Mouse (Mus musculus): Measurements from ENCODE around the gene Snrpa1.

Snrpa1 gene

DNA sequence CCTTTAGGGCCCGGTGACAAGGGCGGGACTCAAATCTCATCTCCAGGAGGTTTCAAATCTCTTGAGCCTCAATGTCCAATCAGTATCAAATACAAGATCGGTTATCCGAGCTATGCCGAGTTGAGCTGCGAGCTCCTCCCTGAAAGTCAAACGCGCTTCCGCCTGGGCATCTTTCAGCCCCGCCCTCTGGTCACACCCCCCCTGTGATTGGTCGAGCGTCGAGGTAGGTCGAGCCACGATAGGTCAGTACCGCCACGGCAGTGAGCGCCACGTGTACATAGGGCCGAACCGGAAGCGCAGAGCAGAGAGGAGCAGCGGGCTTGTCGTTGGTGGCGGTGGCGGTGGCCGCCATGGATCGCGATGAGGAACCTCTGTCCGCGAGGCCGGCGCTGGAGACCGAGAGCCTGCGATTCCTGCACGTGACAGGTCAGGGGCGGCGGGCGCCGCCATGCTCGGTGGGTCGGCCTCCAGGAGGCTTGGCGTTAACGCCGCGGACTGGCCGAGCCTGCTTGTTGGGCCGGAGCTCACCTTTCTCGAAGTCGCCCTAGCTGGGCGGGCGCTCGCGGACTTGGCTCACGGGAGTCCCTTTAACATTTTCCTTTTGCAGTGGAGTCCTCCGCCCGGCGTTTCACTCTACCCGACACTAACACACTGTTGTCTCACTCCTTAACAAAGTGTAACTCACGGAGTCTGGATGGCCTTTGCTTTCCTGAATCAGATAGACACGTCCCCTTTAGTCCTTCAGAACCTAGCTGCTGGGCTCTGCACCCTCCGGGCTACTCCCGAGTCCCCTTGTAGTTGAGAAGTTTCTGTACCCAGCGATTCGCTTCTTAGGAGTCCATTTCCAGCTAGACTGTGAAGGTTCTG lies 20.8 kb downstream of the Snrpa1 start, which contains the start of gene Selenos:
Selenos (plus strand) TSS at position 286 of the 867 bp plus-strand sequence.
- peak; percentile 90 for DNase-seq

DNA sequence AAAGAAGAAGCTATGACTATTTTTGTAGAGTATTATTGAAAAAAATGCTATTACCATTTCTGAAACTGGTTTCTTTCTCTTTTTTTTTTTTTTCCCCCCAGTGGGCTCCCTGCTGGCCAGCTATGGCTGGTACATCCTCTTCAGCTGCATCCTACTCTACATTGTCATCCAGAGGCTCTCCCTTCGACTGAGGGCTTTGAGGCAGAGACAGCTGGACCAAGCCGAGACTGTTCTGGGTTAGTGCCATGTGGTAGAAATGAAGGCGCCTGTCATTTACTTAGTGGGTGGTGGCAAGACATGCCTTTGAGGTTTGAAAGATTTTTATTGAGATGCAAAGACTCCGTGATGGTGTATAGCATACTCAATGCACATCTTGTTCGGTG lies 21.4 kb downstream of the Snrpa1 start:
- DNase-seq = no peak

DNA sequence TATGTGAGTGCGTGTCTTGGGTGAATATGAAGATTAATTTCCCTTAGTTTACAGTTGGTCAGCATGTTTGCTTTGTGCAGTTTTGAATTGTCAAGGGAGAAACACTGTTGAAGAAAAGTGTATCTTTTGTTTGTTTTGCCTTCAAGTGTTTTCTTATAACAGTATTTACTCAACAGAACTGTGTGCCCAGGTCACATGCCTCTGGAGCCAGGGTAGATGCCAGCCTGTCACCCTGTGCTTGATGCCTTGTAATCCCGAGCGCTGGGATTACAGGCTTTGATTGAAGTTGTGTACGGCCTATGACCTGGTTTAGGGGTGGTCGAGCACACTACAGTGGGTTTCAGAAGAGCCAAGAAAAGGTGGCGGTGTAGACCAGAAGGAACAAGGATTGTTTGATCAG lies 25.0 kb downstream of the Snrpa1 start:
- no peak for DNase-seq

DNA sequence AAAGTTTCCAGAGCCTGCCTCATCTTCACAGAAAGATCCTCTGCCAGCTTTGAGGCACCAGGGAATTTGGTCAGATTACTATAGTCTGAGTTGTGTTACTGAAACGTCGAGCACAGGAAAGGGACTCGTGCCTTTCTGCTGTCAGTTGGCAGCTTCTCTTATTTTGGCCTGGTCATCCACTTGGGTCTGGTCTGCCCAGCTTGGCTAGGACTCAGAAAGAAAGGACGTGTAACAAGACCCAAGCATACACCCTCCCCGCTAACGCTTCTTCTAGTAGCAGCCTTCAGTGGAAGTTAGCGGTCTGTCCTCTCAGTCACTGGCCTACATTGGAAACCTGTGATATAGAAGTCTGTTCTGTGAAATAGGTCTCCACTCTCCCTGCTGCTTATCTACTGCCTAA lies 25.7 kb downstream of the Snrpa1 start:
- no peak for DNase-seq

DNA sequence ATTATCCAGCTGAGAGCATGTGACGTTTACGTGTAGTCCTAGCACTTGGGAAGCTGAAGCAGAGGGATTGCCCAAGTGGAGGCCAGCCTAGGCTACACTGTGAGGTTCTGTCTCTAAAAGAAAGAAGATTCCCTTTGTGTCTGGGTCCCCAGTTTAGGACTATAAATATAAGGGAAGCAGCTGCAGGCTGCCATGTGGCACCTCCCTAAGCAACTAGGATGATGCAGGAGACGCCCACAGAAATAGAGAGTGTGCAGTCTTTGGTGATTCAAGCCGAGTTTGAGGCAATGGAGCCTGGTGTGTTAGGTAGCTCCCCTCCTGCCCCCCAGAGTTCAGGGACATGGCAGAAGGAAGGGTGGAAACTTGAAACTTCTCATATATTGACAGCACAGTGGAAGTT lies 28.8 kb downstream of the Snrpa1 start:
- no peak for DNase-seq

DNA sequence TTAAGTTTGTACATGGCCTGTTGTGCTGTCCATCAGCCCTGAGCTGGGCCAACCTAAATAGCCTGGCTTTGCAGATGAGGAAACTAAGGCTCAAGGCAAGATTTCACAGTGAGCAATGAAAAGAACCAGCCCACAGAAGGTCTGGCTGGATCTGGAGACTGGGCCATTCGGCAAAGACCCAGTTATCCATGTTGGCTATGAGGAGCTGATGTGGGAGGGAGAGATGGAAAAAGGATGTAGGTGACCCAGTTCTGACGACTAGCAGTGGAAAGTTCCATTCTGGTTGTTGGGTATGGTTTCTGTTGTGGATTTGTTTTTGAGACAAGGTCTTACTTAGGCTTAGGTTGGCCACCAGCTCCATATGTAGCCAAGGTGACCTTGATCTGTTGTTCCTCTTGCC lies 29.3 kb downstream of the Snrpa1 start:
- no peak for DNase-seq

DNA sequence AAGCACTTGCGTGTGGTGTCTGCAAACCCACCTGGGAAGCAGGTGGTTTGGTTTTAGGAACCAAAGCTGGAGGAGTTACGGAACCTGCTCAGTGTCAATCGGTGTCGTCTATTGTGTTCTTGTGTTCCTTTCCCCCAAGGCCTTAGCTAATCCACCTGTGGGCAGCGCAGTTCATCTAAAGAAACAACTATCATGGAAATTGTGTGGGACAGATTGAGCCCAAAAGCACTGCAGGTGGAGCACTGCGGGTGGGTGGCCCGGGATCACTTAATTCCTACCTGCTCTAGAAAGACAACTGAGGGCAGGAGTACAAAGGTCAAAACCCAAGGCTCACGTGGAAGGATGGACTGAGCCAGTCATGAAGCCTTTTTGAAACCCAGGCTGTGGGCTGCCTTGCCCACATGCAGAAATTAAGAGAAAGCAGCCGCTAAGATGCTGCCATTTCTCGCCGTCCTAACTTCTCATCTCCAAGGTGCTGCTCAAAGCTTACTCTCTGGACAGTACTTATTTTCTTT lies 31.9 kb downstream of the Snrpa1 start:
- no peak for DNase-seq

DNA sequence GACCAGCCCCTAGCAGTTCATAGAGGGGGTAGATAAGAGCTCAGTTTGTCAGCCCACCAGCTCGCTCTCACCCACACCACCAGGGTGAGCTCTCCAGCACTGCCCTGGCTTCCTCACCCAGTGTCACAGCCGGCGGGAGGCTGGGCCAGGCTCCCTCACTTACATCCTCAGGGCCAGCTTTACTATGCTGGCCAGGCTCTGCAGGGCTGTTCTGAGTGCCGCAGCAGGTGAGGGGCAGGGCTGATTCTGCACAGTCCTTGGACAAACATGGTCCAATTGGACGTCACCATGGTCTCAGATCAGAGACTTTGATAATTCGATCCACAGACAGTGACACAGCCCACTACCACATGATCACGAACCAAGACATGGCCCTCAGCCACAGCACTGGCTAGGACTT lies 32.8 kb downstream of the Snrpa1 start:
- no peak for DNase-seq

DNA sequence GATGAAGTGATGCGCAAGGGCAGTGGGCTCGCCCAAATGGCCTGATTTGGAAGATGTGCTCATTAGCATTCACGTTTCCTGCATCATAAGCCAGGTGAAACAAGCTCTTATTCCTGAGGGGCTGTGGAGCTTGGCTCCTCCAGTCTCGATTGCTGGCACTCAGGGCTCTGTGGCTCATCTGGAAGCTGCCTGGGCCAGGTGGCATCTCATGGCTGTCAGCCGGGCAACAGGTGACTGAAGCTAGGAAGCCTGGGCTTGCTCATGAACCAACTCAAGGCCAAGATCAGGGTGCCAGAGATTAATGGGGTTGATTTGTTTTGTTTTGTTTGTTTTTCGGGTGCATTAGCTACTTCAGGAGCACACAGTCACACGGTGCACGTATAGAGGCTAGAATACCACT lies 33.9 kb downstream of the Snrpa1 start:
- DNase-seq = no peak

DNA sequence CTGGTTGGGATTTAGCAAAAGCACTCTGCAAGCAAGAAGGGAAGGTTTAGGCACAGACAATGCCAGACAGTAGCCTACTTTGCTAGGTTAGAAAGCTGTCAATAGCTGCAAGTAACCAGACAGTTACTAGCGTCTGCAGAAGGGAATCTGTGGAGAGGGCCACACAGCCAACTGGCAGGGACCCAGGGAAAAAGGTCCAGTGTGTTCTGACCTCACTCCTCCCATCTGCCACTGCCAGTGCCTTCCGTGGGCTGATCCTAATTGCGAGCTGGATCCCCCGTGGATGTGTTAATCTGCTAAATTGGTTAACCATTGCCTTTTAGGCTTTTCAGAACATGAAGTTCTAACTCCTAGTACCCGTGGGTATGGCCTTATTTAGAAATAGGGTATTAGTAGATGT lies 35.3 kb downstream of the Snrpa1 start:
- DNase-seq = no peak

DNA sequence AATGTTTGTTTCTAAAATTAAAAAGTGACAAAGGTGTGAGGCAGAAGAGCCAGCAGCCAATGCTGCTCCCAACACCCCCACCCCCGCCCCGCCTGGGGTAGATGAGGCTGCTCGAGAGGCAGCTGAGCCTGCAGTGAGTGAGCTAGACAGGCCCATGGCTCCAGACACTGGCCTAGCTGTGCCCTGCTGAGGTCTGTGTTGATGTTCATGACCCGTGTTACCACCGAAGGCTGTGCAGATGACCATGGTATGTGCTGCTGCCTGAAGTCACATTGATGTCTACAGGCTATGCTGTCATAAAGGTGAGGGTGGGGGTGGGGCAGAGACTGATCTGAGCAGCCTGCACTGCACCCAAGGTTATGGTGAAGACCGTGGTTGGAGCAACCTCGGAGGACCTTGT lies 40.0 kb downstream of the Snrpa1 start:
- no peak for DNase-seq

DNA sequence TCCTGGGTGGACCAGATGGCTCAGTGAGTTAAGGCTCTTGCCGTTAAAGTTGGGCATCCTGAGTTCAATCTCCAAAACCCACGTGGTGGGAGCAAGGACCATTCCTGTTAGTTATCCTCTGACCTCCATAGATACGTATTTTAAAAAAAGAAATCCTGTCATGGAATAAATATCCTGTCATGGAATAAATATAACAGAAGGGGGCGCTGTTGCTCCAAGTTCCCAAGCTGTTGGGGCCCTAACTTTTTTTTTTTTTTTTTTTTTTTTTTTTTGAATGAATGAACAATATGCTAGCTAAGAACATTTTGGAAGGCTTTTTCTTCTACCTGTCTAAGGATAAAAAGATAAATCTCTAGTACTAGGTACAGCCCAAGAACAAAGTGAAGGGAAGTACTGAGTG lies 43.1 kb downstream of the Snrpa1 start:
- DNase-seq = no peak

DNA sequence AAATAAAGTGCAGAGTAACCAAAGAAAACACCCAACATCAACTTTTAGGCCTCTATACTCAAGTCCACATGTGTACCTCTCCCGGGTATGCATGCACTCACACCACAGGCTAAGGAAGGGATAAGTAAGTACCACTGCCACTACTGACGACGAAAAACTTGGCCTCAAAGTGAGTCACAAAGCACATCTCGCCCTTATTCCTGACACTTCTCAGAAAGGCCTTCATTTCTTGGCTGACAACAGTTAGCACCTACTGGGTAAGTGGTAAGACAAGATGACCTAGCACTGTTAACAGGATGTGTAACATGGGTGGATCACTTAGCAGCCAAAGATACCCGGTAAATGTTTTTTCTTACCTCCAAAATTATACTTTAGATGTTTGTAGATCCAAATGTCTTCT lies 45.7 kb downstream of the Snrpa1 start:
- DNase-seq = no peak

DNA sequence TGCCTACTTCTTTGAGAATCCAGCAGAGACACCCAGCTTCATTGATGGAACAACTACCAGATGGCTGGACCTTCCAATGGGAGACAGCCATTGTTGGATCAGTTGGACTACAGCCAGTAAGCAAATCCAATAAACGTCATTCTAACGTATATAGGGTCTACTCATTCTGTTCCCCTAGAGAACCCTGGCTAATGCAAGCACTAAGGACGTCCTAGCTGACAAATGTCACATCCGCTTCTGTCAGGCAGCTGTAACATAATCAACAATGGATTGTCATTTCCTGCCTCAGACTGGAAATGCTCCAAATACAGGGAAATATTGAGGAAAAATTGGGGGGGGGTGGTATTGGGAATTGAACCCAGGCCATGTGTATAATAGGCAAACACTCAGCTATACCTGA lies 47.0 kb downstream of the Snrpa1 start:
- no peak for DNase-seq

DNA sequence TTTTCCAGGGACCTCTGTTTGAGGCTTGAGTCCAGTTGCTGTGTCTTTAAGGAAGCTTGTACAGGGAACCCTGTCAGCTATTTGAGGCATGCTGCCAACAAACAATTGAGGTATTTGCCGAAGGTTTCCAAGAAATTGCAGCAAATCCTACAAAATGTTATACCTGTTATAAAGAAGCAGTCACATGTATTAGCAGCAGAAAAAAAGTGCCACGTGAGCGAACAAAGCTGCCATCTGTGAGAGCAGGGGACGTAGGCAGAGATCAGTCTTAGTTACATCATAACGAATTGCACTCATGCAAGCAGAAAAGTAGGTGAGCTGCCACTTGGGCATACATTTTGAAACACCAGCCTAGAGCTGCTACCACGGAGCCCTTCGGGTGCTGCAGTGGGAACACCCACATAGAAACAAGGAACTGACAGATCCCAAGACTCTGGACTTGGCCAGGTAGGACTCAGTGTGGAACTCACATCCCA lies 47.8 kb downstream of the Snrpa1 start:
- no peak for DNase-seq

DNA sequence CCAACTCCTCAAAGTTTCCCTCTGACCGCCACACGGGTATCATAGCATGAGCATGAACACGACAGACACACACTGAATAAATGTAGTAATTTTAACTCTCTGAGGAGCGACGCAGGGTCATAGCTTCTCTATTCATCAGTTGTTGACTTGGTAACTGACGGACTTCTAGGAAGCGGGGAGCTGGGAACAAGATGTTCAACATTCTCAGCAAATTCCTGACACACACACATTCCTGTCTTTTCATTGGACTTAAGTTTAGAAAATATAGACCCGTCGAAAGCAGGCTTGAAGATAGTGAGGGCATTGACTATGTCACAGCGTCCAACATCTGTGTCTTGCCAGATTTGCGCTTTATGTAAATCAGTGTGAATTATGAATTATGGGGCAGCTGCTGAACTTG lies 48.4 kb downstream of the Snrpa1 start:
- DNase-seq = no peak

DNA sequence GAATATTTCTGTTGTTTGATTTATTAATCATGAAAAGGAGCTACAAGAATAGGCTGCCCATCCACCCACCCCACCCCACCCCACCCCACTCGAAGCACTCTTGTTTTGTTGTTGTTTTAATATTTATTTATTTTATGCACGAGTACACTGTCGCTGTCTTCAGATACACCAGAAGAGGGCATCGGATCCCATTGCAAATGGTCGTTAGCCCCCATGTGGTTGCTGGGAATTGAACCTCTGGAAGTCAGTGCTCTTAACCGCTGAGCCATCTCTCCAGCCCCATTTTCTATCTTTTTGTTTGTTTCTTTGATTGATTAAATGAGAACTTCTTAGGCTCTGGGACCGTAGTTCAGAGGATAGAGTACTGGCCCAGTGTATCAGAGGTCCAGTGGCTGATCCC lies 49.1 kb downstream of the Snrpa1 start:
- no peak for DNase-seq

DNA sequence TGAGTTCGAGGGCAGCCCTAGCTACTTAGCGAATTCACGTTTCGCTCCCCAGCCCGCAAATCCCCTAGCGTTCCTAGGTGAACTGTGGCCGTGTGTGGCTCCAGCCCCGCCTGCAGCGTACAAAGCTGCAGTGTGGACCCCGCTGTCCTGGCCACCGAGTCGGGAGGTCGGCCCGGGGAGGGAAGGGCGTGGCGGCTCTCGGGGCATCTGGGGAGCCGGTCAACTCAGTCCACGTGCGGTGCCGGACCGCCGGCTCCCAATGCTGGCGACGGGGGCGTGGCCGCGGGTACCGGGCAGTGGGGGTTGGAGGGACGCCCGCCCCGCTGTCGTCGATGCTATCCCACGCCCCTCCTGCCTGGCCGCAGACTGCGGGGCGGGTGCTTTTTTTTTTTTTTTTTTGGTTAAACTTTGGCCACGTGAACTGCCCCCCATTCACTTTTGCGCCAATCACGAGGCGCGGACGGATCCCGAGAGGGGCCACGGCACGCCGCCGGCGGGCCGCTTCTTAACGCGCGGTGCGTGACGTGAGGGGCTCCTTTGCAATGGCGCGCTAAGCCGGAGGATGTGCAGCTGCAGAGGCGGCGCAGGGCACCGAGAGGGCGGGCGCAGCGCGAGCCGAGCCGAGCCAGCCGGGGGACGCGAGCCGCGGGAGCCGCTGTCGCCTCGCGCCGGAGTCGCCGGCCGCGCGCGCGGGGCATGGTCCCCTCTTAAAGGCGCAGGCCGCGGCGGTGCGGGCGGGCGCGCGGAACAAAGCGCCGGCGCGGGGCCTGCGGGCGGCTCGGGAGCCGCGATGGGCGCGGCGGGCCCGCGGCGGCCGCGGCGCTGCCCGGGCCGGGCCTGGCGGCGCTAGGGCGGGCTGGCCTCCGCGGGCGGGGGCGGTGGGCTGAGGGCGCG lies 50.4 kb downstream of the Snrpa1 start, which contains the start of gene Chsy1:
Chsy1 (plus strand) TSS at position 555 of the 894 bp plus-strand sequence.
- DNase-seq = peak; percentile 90

DNA sequence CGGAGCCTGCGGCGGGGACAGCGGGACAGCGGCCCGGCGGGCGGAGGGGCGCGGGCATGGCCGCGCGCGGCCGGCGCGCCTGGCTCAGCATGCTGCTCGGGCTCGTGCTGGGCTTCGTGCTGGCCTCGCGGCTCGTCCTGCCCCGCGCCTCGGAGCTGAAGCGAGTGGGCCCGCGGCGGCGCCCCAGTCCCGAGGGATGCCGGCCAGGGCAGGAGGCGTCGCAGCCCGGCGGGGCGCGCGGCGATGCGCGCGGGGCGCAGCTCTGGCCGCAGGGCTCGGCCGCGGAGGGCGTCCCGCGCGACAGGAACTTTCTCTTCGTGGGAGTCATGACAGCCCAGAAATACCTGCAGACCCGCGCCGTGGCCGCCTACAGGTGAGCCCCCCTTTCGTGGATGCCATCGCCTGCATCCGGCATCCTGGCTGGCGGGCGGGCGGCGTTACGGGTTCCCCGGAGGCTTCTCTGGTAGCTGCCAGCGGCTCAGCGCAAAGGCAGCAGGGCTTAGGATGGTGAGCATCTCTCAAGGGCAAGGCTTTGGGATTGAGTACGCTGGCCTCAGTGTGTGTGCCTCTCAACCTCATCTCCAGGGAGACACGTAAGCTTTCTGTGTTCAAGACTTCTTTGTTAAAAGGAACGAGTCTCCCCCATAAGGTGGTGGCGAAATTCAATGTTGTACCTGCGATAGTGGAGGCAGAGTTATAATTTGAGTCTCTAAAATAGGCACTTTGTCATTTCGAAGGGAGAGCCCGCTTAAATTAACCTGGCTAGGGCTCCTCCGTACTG lies 51.2 kb downstream of the Snrpa1 start:
- peak; percentile 42 for DNase-seq

DNA sequence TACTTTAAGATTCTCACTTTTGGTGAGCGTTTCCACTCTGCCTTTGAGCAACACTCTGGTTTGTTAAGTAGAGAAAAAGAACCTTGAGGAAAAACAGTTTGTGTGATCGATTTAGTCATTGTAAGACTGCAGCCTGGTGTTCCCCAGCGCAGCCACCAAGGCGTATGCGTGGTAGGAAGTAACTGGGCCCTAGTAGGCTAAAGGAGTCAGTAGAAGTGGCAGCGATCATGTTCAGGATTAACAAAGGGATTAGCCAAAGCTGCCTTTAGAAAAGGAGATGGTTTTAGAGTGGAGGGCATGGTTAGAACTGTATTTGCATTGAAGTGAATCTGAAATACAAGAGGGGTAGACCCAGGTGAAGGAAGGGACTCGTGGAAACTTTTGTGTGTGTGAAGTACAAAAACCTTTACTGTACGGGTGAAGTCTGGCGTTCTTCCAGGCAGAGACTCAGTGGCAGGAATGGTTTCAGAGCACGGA lies 51.9 kb downstream of the Snrpa1 start:
- peak; percentile 17 for DNase-seq

DNA sequence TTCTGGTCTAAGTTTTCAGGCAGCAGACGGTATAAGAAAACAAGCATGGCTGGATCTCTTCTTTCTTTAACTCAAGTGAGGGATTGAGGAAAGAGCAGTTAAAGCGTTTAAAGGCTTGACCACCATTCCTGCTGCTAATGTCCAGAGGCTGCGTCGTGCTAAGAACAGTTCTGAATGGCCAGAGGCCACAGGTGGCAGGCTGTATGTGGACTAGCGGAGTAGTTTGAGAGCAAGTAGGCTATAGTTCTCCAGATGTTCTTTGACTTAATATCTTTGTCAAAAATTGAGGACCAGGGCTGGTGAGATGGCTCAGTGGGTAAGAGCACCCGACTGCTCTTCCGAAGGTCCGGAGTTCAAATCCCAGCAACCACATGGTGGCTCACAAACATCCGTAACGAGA lies 52.4 kb downstream of the Snrpa1 start:
- no peak for DNase-seq

DNA sequence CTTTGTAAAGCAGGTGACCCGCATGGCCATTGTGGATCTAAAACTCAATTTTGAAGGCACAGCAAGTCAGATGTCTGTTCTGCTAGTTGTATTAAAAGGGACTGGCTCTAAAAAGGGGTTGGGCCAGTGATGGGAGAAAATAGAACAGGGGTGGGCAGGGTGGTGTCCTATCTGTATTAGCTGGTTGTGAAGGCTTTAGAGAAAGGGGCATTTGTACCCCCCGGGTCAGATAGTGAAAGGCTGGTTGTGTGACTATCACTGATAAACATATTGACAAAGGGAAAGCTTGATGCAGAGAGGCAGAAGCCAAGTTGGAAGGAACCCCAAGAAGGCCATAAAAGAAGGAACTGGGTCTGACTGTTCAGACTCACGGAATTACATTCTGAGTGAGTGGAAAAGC lies 54.8 kb downstream of the Snrpa1 start:
- no peak for DNase-seq

Data from right cerebral cortex, postnatal 4 days (tissue).